Mouse (Mus musculus) embryonic facial prominence, embryonic 11.5 days (tissue): Measurements from ENCODE around the gene Xrcc1. TPM values are rescaled to one million over a fixed set of nuclear protein-coding genes. Genes with fewer than 3 reads are reported as not detected.
"Not testable (repeated sequence)": the region's sequence is repeated elsewhere in the genome, so short reads cannot be mapped to it uniquely, and the experiment has no call there.

Experiments
- ATAC-seq: fragments of 200-750 bp; cut with Nextera tagmentation; replicated peaks from 2 replicates; pipeline ENCODE4 v1.8.0; 2017; ENCODE audit warnings: low read depth; ENCODE audit not compliant: insufficient number of reproducible peaks, low FRiP score, low TSS enrichment
- DNase-seq: peaks from one replicate; pipeline ENCODE4 v3.0.0-alpha.2; 2015; ENCODE audit warnings: low spot score
- H3K27ac ChIP-seq: fragments of 300-500 bp; sonication (generic); replicated peaks from 2 replicates; pipeline ENCODE4 v1.5.1; 2014; ENCODE audit warnings: mild to moderate bottlenecking, low read depth, low read length, control low read depth
- H3K27me3 ChIP-seq: fragments of 300-500 bp; sonication (generic); 2 replicates; pipeline ENCODE4 v1.6.1; 2014; ENCODE audit warnings: mild to moderate bottlenecking, low read length, moderate library complexity, mixed read lengths; ENCODE audit not compliant: control insufficient read depth, insufficient read depth
- H3K36me3 ChIP-seq: fragments of 300-500 bp; sonication (generic); replicated peaks from 2 replicates; pipeline ENCODE4 v1.6.1; 2014; ENCODE audit warnings: low read depth, mild to moderate bottlenecking, low read length, moderate library complexity, mixed read lengths; ENCODE audit not compliant: control insufficient read depth, insufficient read depth
- H3K4me1 ChIP-seq: fragments of 300-500 bp; sonication (generic); 2 replicates; pipeline ENCODE4 v1.6.1; 2014; ENCODE audit warnings: low read length, mixed read lengths; ENCODE audit not compliant: control insufficient read depth, insufficient read depth
- H3K4me2 ChIP-seq: fragments of 300-500 bp; sonication (generic); 2 replicates; pipeline ENCODE4 v1.6.1; 2014; ENCODE audit warnings: low read depth, mild to moderate bottlenecking, control low read depth, low read length, moderate library complexity
- H3K4me3 ChIP-seq: fragments of 300-500 bp; sonication (generic); 2 replicates; pipeline ENCODE4 v1.5.1; 2014; ENCODE audit warnings: low read depth, low read length, control low read depth
- H3K9ac ChIP-seq: fragments of 300-500 bp; sonication (generic); replicated peaks from 2 replicates; pipeline ENCODE4 v1.6.1; 2014; ENCODE audit warnings: mild to moderate bottlenecking, control low read depth, low read length
- H3K9me3 ChIP-seq: fragments of 300-500 bp; sonication (generic); replicated peaks from 2 replicates; pipeline ENCODE4 v1.6.1; 2016; ENCODE audit warnings: mild to moderate bottlenecking, low read length, inconsistent platforms, mixed read lengths; ENCODE audit not compliant: control insufficient read depth
- WGBS: fragments of 180-500 bp; shearing (Covaris S2); extraction: QIAGEN DNeasy Blood & Tissue Kit; methylation state at CpG from one replicate; pipeline ENCODE4 v1.1.7; 2014; 5-methylcytosine and 5-hydroxymethylcytosine counted together
- polyA plus RNA-seq: library from polyadenylated mRNA; unstranded; fragments of >200 nt; fragmentation: Nextera tagmentation; extraction: Ambion mirVana; gene quantifications from 2 replicates; pipeline ENCODE4 v1.2.1, GENCODE M21; 2014

Gene Xrcc1
- polyA plus RNA-seq, 1 experiment from 2014 or later, result 99.0 TPM

GRCm38 (mm10) chr7:24519130-24519529 is 27.0 kb upstream of the Xrcc1 start:
- Histone ChIP-seq H3K4me3 (no peak overlapping the region), H3K9me3 (no peaks in the 10 kb centered on the region), H3K4me2 (no peak overlapping the region), H3K4me1 (no peaks in the 10 kb centered on the region), H3K9ac (no peak overlapping the region), H3K27me3 (no peaks in the 10 kb centered on the region), H3K36me3 (peaks cover 4% of the 10 kb centered on the region; the same call in 1 of the 2 replicates), H3K27ac (no peak overlapping the region)
- 50% methylated on average over 3 of the region's 3 CpGs for WGBS
- DNase-seq (no peak), ATAC-seq (no peak)

- not testable (repeated sequence) for H3K4me2 ChIP-seq, H3K4me3 ChIP-seq, H3K9ac ChIP-seq, H3K4me1 ChIP-seq, H3K27me3 ChIP-seq, H3K27ac ChIP-seq, H3K36me3 ChIP-seq, ATAC-seq, DNase-seq, H3K9me3 ChIP-seq
- 91% methylated on average over 9 of the region's 10 CpGs for WGBS
Observed at GRCm38 (mm10) chr7:24520054-24520453, 26.0 kb upstream of the Xrcc1 start.

GRCm38 (mm10) chr7:24522805-24523204 is 23.3 kb upstream of the Xrcc1 start:
- H3K9me3 ChIP-seq, result no peaks in the 10 kb centered on the region
- DNase-seq (no peak), ATAC-seq (no peak)
- H3K27ac ChIP-seq, result no peak overlapping the region
- H3K4me3 ChIP-seq, result no peak overlapping the region
- no peaks in the 10 kb centered on the region for H3K36me3 ChIP-seq
- no peaks in the 10 kb centered on the region for H3K4me1 ChIP-seq
- no peak overlapping the region for H3K9ac ChIP-seq
- no peaks in the 10 kb centered on the region for H3K27me3 ChIP-seq
- 69% methylated on average over 5 of the region's 5 CpGs for WGBS
- H3K4me2 ChIP-seq, result no peak overlapping the region

GRCm38 (mm10) chr7:24523723-24524122 is 22.4 kb upstream of the Xrcc1 start:
- Histone ChIP-seq H3K27ac (no peak overlapping the region), H3K9ac (no peak overlapping the region), H3K4me1 (no peaks in the 10 kb centered on the region), H3K9me3 (no peaks in the 10 kb centered on the region), H3K27me3 (no peaks in the 10 kb centered on the region), H3K36me3 (no peaks in the 10 kb centered on the region), H3K4me3 (no peak overlapping the region), H3K4me2 (no peak overlapping the region)
- ATAC-seq, result no peak
- no peak for DNase-seq
- 92% methylated on average over 6 of the region's 6 CpGs for WGBS

GRCm38 (mm10) chr7:24524978-24525377 is 21.1 kb upstream of the Xrcc1 start:
- Histone ChIP-seq H3K9ac (no peak overlapping the region), H3K27ac (no peak overlapping the region), H3K4me2 (no peak overlapping the region), H3K36me3 (no peaks in the 10 kb centered on the region), H3K27me3 (no peaks in the 10 kb centered on the region), H3K4me1 (no peaks in the 10 kb centered on the region), H3K4me3 (no peak overlapping the region), H3K9me3 (no peaks in the 10 kb centered on the region)
- DNase-seq, result no peak
- 77% methylated on average over 6 of the region's 6 CpGs for WGBS
- no peak for ATAC-seq

- no peaks in the 10 kb centered on the region for H3K4me1 ChIP-seq
- DNase-seq (no peak), ATAC-seq (no peak)
- no peaks in the 10 kb centered on the region for H3K9me3 ChIP-seq
- no peak overlapping the region for H3K9ac ChIP-seq
- H3K27me3 ChIP-seq, result no peaks in the 10 kb centered on the region
- no peak overlapping the region for H3K27ac ChIP-seq
- no peak overlapping the region for H3K4me3 ChIP-seq
- WGBS, result 83% methylated on average over 12 of the region's 12 CpGs
- H3K36me3 ChIP-seq, result no peaks in the 10 kb centered on the region
- no peak overlapping the region for H3K4me2 ChIP-seq
Observed at GRCm38 (mm10) chr7:24525686-24526420, 20.2 kb upstream of the Xrcc1 start.

GRCm38 (mm10) chr7:24528861-24529260 is 17.2 kb upstream of the Xrcc1 start:
- H3K4me3 ChIP-seq, result no peak overlapping the region
- H3K27ac ChIP-seq, result no peak overlapping the region
- no peak for ATAC-seq
- WGBS, result 89% methylated on average over 11 of the region's 11 CpGs
- H3K9me3 ChIP-seq, result no peaks in the 10 kb centered on the region
- no peak for DNase-seq
- no peak overlapping the region for H3K9ac ChIP-seq
- no peak overlapping the region for H3K4me2 ChIP-seq
- H3K4me1 ChIP-seq, result no peaks in the 10 kb centered on the region
- peaks cover 6% of the 10 kb centered on the region for H3K27me3 ChIP-seq
- H3K36me3 ChIP-seq, result peaks cover 3% of the 10 kb centered on the region

- peak overlapping the region; percentile 62 for H3K9ac ChIP-seq
- H3K36me3 ChIP-seq, result peaks cover 3% of the 10 kb centered on the region
- no peaks in the 10 kb centered on the region for H3K9me3 ChIP-seq
- H3K27ac ChIP-seq, result no peak overlapping the region
- DNase-seq (no peak), ATAC-seq (no peak)
- H3K4me3 ChIP-seq, result peak overlapping the region; percentile 47
- 55% methylated on average over 11 of the region's 11 CpGs for WGBS
- peaks cover 3% of the 10 kb centered on the region; the same call in 1 of the 2 replicates for H3K4me1 ChIP-seq
- H3K4me2 ChIP-seq, result peak overlapping the region; percentile 84
- peaks cover 6% of the 10 kb centered on the region for H3K27me3 ChIP-seq
Observed at GRCm38 (mm10) chr7:24529580-24529979, 16.5 kb upstream of the Xrcc1 start.
